Mouse (Mus musculus) heart, postnatal 36 days (tissue): ENCODE results near the gene Syt16. TPM values are rescaled to one million over a fixed set of nuclear protein-coding genes. Genes with fewer than 3 reads are reported as not detected.

Experiments used
- DNase-seq, 2 experiments: peaks; one replicate each; pipeline ENCODE4 v3.0.0; 2021 to 2022
- intact Hi-C: fragments of 180-260 bp; cut with DNase I; formaldehyde crosslinking; loops from one replicate; pipeline ENCODE4 v1.15.1; 2025
- total RNA-seq, 2 experiments: library from RNA; stranded (reverse); gene quantifications; 2 replicates each; pipeline ENCODE4 v1.2.3; 2021

Syt16 gene
- total RNA-seq, 2 experiments from 2014 or later = not detected

GRCm38 (mm10) chr12:74293624-74294023 lies 296.2 kb downstream of the Syt16 start:
- intact Hi-C loops = loop anchor here (2.0 to 10.0 kb wide), 3 partner anchors 281 to 729 kb away; no protein-coding TSS in a partner anchor
- peak in 1 of 2 experiments; percentile 19 for DNase-seq

- intact Hi-C loops = loop anchor here (10.0 kb wide), 1 partner anchor 732 kb away; no protein-coding TSS in a partner anchor
- DNase-seq = no peak
Observed at GRCm38 (mm10) chr12:74296374-74296773, 298.9 kb downstream of the Syt16 start.

- intact Hi-C loops = no loop called here
- DNase-seq = no peak
Observed at GRCm38 (mm10) chr12:74301559-74301958, 304.1 kb downstream of the Syt16 start.

- intact Hi-C loops = no loop called here
- DNase-seq = no peak
Observed at GRCm38 (mm10) chr12:74303418-74304294, 306.2 kb downstream of the Syt16 start.

- intact Hi-C loops = loop anchor here (10.0 kb wide), 1 partner anchor 1342 kb away; no protein-coding TSS in a partner anchor
Observed at GRCm38 (mm10) chr12:74312611-74313010, 315.1 kb downstream of the Syt16 start.

GRCm38 (mm10) chr12:74315221-74315620 lies 317.8 kb downstream of the Syt16 start:
- intact Hi-C loops = loop anchor here (10.0 kb wide), 1 partner anchor 1340 kb away; no protein-coding TSS in a partner anchor

More at GRCm38 (mm10) chr12:74312611-74313010, 315.1 kb downstream of the Syt16 start:
- DNase-seq = no peak

DNA sequence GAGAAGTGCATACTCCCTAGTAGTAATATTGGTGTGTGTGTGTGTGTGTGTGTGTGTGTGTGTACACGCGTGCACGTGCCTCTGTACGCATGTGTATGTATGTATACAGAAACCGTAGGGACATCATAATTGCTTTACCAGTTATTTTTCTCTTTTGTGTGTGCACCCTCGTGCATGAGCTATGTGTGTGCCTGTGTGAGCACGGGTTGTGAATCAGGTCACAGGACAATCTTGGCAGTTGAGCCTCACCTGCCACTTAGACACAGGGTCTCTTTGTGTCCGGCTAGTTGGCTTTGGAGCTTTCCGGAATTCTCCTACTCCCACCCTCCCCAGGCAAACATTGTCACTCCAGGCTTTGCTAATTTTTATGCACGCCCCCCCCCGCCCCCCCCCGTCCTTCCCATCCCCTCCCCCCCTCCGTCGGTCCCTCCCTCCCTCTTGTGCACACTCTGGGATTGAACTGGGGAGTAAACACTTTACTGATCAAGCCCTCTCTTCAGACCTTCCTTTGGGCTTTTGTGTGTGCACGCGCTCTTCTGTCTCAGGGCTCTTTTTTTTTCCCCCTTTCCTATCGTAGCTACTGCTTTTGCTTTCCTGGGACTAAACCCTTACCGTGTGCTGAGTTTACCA lies 319.0 kb downstream of the Syt16 start, which contains the start of gene Gm11042:
Gene Gm11042, minus strand, starts transcription at position 51 of the 630 bp plus-strand sequence.
- DNase-seq = no peak
- intact Hi-C loops = loop anchor here (10.0 kb wide), 1 partner anchor 1338 kb away; no protein-coding TSS in a partner anchor

More at GRCm38 (mm10) chr12:74315221-74315620, 317.8 kb downstream of the Syt16 start:
- DNase-seq = no peak

- intact Hi-C loops = loop anchor here (10.0 kb wide), 1 partner anchor 1338 kb away; no protein-coding TSS in a partner anchor
- DNase-seq = peak; percentile 64
Observed at GRCm38 (mm10) chr12:74316989-74317759, 319.7 kb downstream of the Syt16 start.

DNA sequence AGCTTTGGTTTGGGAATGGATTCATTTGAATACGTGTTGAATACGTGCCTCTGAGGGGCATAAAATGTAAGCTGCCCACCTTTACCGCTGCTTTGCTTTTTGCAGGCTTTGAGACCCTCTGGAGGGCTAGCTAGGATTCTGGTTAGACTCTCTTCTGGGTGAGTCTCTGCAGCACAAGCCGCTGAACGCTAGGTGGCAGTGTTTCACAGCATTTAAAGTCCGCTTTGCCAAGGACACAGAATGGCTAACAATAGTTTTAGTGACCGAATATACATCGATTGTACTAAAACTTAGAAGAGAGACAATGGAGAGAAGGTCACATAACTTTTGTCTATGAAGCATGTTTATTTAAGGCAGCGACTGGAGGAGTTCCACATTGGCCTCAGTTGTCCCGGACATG lies 322.9 kb downstream of the Syt16 start:
- intact Hi-C loops = no loop called here
- DNase-seq = peak; percentile 59 to 74

DNA sequence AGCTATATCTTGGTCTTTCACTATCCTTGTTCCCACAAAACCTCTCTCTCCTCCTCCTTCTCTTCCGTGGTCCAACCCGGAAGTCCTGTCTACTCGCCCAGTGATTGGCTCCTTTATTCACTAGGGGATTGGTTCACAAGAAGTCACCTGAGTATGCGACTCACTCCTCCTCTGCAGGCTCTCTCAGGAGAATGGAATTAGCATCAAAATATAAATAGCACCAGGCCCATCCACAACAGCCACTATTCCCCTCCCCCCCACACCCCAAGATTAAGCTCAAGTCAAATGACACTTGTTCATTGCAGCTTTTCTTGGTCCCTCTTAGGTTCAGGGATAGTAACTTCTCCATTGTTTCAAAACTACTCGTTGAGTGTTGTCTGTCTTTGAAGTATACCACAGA lies 324.5 kb downstream of the Syt16 start:
- no peak for DNase-seq
- intact Hi-C loops = no loop called here

Other genes with a start within 250 kb of the Syt16 start
- 10 to 100 TPM; 53.0 to 55.9 TPM for gene Hif1a, start 96.3 kb upstream of the Syt16 start, total RNA-seq
- gene Gm49321, start 60.0 kb upstream of the Syt16 start, total RNA-seq = 1 to 10 TPM; 3.7 to 7.0 TPM
- gene Snapc1, start 33.2 kb upstream of the Syt16 start, total RNA-seq = 10 to 100 TPM in 1 of 2 experiments, 1 to 10 TPM in 1; 8.8 to 13.4 TPM